Mouse (Mus musculus) heart, embryonic 13.5 days (tissue): ENCODE measurements around the gene Gm49353. TPM values are rescaled to one million over a fixed set of nuclear protein-coding genes. Genes with fewer than 3 reads are reported as not detected.

Experiments
- ATAC-seq: fragments of 200-750 bp; cut with Nextera tagmentation; 2 replicates; pipeline ENCODE4 v1.8.0; 2017; ENCODE audit warnings: moderate TSS enrichment; ENCODE audit not compliant: insufficient number of reproducible peaks, low FRiP score, low TSS enrichment; ENCODE audit errors: extremely low read depth
- H3K27ac ChIP-seq: fragments of 300-500 bp; sonication (generic); replicated peaks from 2 replicates; pipeline ENCODE4 v1.5.1; 2015; ENCODE audit warnings: moderate library complexity, mild to moderate bottlenecking, inconsistent platforms
- H3K27me3 ChIP-seq: fragments of 300-500 bp; sonication (generic); replicated peaks from 2 replicates; pipeline ENCODE4 v1.6.1; 2015; ENCODE audit warnings: mild to moderate bottlenecking, inconsistent platforms
- H3K36me3 ChIP-seq: fragments of 300-500 bp; sonication (generic); 2 replicates; pipeline ENCODE4 v1.6.1; 2015; ENCODE audit warnings: mild to moderate bottlenecking, inconsistent platforms
- H3K4me1 ChIP-seq: fragments of 300-500 bp; sonication (generic); 2 replicates; pipeline ENCODE4 v1.6.1; 2015; ENCODE audit warnings: inconsistent platforms
- H3K4me2 ChIP-seq: fragments of 300-500 bp; sonication (generic); 2 replicates; pipeline ENCODE4 v1.6.1; 2015; ENCODE audit warnings: inconsistent platforms, mild to moderate bottlenecking, moderate library complexity
- H3K4me3 ChIP-seq: fragments of 300-500 bp; sonication (generic); 2 replicates; pipeline ENCODE4 v1.5.1; 2015; ENCODE audit warnings: moderate library complexity, mild to moderate bottlenecking, inconsistent platforms
- H3K9ac ChIP-seq: fragments of 300-500 bp; sonication (generic); 2 replicates; pipeline ENCODE4 v1.6.1; 2015; ENCODE audit warnings: inconsistent platforms, mild to moderate bottlenecking, moderate library complexity
- H3K9me3 ChIP-seq: fragments of 300-500 bp; sonication (generic); 2 replicates; pipeline ENCODE4 v1.6.1; 2016; ENCODE audit warnings: inconsistent platforms
- WGBS: fragments of 180-500 bp; shearing (Covaris S2); methylation state at CpG from one replicate; pipeline ENCODE4 v1.1.7; 2015; ENCODE audit warnings: mixed read lengths; 5-methylcytosine and 5-hydroxymethylcytosine counted together
- polyA plus RNA-seq: library from polyadenylated mRNA; unstranded; fragments of >200 nt; fragmentation: Nextera tagmentation; extraction: Ambion mirVana; gene quantifications from 2 replicates; pipeline ENCODE4 v1.2.1, GENCODE M21; 2015

Gene Gm49353
- polyA plus RNA-seq, result not detected in 2 replicates

DNA sequence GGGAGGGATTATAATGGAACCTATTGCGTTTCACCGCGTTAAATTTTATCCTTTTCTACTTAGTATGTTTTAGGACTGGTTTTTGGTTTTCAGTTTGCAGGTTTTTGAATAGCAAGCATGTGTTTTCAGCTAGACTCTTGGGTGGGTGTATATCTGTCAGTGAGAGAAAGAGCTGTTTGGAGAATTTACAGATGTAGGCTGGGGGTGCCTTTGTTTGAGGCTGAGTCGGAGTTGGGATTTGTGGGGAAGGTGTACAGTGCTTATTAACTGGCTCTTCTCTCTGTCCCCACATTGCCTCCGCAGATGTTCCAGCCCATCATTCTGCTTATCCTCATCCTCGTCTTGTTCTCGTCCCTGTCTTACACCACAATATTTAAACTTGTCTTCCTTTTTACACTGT lies at the start of gene Gm49353:
TSS of gene Gm49353 (plus strand) at position 313 of the 400 bp plus-strand sequence.
- Histone ChIP-seq H3K36me3 (no peaks in the 10 kb centered on the region), H3K9ac (no peak within 1 kb of the TSS), H3K9me3 (no peaks in the 10 kb centered on the region), H3K27ac (no peak within 1 kb of the TSS), H3K4me3 (no peak within 1 kb of the TSS), H3K4me2 (no peak within 1 kb of the TSS), H3K27me3 (no peaks in the 10 kb centered on the region), H3K4me1 (no peaks in the 10 kb centered on the region)
- ATAC-seq, result no peak
- WGBS, result 73% methylated on average over 7 of the region's 7 CpGs

GRCm38 (mm10) chr10:29155304-29155703 lies 43.5 kb upstream of the Gm49353 start:
- Histone ChIP-seq H3K27ac (no peak overlapping the region), H3K27me3 (no peaks in the 10 kb centered on the region), H3K36me3 (no peaks in the 10 kb centered on the region), H3K4me2 (no peak overlapping the region), H3K9me3 (no peaks in the 10 kb centered on the region), H3K9ac (no peak overlapping the region), H3K4me3 (no peak overlapping the region), H3K4me1 (no peaks in the 10 kb centered on the region)
- no peak for ATAC-seq
- WGBS, result 82% methylated on average over 3 of the region's 3 CpGs

DNA sequence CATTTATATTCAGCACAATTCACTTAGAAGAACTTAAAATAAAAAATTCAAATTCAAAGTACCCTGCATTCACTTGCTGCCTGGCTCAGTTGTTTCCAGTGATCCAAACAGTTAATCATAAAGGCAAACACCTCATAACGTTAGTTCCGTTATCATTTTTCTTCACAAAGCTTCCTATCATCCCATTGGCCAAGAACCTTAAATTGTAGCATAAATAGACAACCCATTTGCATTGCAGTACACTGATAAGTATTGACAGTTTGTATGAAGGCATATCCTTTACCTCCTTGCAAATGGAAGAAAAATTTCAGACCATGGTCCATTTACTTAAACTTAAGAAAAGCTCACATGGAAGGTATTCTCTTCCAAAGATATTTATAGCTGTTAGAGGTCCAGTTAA lies 37.1 kb upstream of the Gm49353 start:
- no peak overlapping the region for H3K4me2 ChIP-seq
- ATAC-seq, result no peak
- H3K9ac ChIP-seq, result no peak overlapping the region
- no peak overlapping the region for H3K27ac ChIP-seq
- H3K36me3 ChIP-seq, result no peaks in the 10 kb centered on the region
- 72% methylated on average over 2 of the region's 2 CpGs for WGBS
- no peaks in the 10 kb centered on the region for H3K27me3 ChIP-seq
- no peaks in the 10 kb centered on the region for H3K4me1 ChIP-seq
- no peak overlapping the region for H3K4me3 ChIP-seq
- no peaks in the 10 kb centered on the region for H3K9me3 ChIP-seq

DNA sequence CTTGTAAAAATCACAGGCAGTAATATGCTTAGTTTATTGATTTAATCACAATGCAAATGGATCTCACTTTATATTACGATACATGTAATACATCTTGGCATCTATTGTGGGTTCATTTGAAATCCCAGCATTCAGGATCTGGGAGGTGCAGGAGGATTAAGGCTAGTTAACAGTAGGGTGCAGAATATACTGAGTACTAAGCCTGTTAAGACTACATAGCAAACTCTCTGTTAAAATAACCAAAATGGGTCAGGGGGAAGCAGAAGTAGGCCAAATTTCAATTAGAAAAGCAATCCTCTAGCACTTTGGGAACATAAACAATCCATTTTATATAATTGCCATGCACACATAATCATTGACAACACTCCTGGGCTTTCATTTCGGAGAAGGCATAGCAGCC lies 25.0 kb upstream of the Gm49353 start:
- Histone ChIP-seq H3K9me3 (no peaks in the 10 kb centered on the region), H3K27ac (no peak overlapping the region), H3K4me1 (no peaks in the 10 kb centered on the region), H3K4me3 (no peak overlapping the region), H3K27me3 (no peaks in the 10 kb centered on the region), H3K36me3 (no peaks in the 10 kb centered on the region), H3K4me2 (no peak overlapping the region), H3K9ac (no peak overlapping the region)
- no peak for ATAC-seq
- WGBS, result 73% methylated on average over 2 of the region's 2 CpGs

- no peak overlapping the region for H3K4me2 ChIP-seq
- 75% methylated on average over 3 of the region's 3 CpGs for WGBS
- H3K36me3 ChIP-seq, result no peaks in the 10 kb centered on the region
- H3K4me1 ChIP-seq, result no peaks in the 10 kb centered on the region
- no peak overlapping the region for H3K27ac ChIP-seq
- no peak for ATAC-seq
- H3K4me3 ChIP-seq, result no peak overlapping the region
- no peaks in the 10 kb centered on the region for H3K27me3 ChIP-seq
- no peaks in the 10 kb centered on the region for H3K9me3 ChIP-seq
- no peak overlapping the region for H3K9ac ChIP-seq
These were observed 23.1 kb upstream of the Gm49353 start for GRCm38 (mm10) chr10:29175656-29176055.

DNA sequence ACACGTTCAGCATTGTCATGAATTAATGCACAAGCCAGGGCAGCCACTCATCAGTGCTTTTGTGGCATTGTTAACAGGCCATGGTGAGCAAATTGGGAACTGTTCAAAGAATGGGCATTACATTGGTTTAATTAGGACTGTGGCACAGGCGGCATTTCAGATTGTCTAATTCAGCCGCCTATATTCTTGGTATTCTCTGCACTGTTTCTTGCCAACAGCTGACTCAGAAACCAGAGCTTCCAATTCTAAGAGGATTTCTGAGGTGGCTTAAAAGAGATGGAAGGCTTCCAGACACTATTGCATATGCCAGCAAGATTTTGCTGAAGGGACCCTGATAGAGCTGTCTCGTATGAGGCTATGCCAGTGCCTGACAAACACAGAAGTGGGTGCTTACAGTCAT lies 21.9 kb upstream of the Gm49353 start:
- Histone ChIP-seq H3K4me3 (no peak overlapping the region), H3K9ac (no peak overlapping the region), H3K36me3 (no peaks in the 10 kb centered on the region), H3K27me3 (no peaks in the 10 kb centered on the region), H3K4me1 (no peaks in the 10 kb centered on the region), H3K9me3 (no peaks in the 10 kb centered on the region), H3K4me2 (no peak overlapping the region), H3K27ac (no peak overlapping the region)
- WGBS, result 78% methylated on average over 4 of the region's 4 CpGs
- no peak for ATAC-seq

DNA sequence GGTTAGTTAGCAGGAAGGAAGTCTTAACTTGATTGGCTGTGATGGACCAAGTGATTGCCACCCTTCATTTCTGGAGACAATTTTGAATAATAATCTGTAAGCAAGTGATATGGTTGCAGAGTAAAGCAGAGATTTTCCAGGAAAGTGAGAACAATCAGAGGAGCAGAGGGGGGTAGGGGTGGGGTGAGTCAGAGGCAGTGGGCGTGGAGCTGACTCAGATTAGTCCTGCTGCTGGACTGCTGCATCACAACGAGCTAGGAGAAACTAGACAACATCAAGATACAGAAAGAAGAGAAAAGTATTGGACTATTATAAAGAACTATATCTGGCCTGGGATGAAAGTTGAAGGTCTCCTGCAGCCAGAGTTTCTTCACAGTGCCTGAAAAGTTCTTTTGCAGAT lies 20.8 kb upstream of the Gm49353 start:
- 31% methylated on average over 2 of the region's 2 CpGs for WGBS
- no peaks in the 10 kb centered on the region for H3K9me3 ChIP-seq
- H3K4me1 ChIP-seq, result no peaks in the 10 kb centered on the region
- no peak overlapping the region for H3K27ac ChIP-seq
- ATAC-seq, result no peak
- no peak overlapping the region for H3K4me3 ChIP-seq
- H3K9ac ChIP-seq, result no peak overlapping the region
- H3K27me3 ChIP-seq, result no peaks in the 10 kb centered on the region
- no peaks in the 10 kb centered on the region for H3K36me3 ChIP-seq
- no peak overlapping the region for H3K4me2 ChIP-seq

DNA sequence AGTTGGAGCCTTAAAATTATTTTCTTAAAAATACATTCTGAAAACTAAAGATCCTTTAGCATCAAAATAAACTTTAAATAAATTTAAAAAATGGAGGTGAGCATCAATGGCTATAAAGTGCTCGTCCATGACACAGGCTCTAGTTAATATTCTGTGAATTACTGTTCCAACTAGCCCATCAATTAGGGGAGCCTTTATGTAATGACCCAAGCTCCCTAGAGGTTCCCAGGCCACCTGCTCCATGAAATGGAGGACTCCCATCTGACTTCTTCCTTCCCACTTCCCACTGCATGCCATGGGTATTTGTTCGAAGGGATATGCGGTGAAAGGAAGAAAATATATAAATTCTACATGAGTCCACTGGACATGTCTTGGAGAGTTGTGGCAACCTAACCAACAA lies 18.5 kb upstream of the Gm49353 start:
- ATAC-seq, result no peak
- H3K4me1 ChIP-seq, result no peaks in the 10 kb centered on the region
- no peak overlapping the region for H3K4me2 ChIP-seq
- H3K4me3 ChIP-seq, result no peak overlapping the region
- no peak overlapping the region for H3K9ac ChIP-seq
- WGBS, result 88% methylated on average over 3 of the region's 3 CpGs
- no peaks in the 10 kb centered on the region for H3K27me3 ChIP-seq
- no peaks in the 10 kb centered on the region for H3K9me3 ChIP-seq
- H3K27ac ChIP-seq, result no peak overlapping the region
- no peaks in the 10 kb centered on the region for H3K36me3 ChIP-seq

DNA sequence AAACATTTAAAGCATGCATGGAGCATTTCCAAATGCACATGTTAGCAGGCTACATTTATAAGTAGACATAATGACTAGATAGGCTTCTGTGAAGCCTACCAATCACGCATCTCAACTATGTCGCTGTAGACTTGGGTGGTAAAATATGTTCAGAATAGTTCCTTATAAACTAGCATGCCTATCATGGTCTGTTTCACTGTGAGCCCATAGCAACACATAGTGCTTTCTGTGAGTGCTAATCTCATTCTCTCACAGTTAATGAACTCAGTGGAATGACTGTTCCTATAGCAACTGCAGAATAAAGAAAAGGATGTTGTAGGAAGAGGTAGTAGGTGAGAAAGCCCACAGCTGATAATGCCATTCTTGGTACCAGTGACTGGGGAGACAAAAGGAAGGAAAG lies 17.7 kb upstream of the Gm49353 start:
- Histone ChIP-seq H3K4me2 (no peak overlapping the region), H3K9ac (no peak overlapping the region), H3K4me1 (no peaks in the 10 kb centered on the region), H3K4me3 (no peak overlapping the region), H3K27ac (no peak overlapping the region), H3K36me3 (no peaks in the 10 kb centered on the region), H3K9me3 (no peaks in the 10 kb centered on the region), H3K27me3 (no peaks in the 10 kb centered on the region)
- 86% methylated on average over 2 of the region's 2 CpGs for WGBS
- no peak for ATAC-seq

DNA sequence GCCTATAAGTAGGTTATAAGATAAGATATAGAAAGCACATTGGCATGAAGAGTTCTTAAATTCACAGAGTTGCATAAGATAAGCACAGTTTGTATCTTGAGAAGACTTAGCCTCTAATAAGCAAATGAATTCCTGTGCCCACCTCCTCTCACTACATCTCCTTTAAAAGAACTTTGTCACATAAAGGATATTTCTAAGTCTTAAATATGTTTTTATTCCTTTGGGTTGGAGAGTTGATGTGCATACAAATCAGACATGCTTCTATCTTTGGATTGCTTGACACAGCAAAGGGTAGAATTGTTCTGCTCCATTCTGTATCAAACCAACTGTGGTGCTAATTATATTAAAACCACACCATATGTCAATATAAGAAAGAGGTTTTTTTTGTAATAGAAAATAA lies 5.0 kb upstream of the Gm49353 start:
- H3K4me3 ChIP-seq, result no peak overlapping the region
- no peak for ATAC-seq
- no peaks in the 10 kb centered on the region for H3K9me3 ChIP-seq
- no peak overlapping the region for H3K27ac ChIP-seq
- H3K27me3 ChIP-seq, result no peaks in the 10 kb centered on the region
- no peak overlapping the region for H3K9ac ChIP-seq
- H3K4me1 ChIP-seq, result no peaks in the 10 kb centered on the region
- H3K36me3 ChIP-seq, result no peaks in the 10 kb centered on the region
- H3K4me2 ChIP-seq, result no peak overlapping the region

DNA sequence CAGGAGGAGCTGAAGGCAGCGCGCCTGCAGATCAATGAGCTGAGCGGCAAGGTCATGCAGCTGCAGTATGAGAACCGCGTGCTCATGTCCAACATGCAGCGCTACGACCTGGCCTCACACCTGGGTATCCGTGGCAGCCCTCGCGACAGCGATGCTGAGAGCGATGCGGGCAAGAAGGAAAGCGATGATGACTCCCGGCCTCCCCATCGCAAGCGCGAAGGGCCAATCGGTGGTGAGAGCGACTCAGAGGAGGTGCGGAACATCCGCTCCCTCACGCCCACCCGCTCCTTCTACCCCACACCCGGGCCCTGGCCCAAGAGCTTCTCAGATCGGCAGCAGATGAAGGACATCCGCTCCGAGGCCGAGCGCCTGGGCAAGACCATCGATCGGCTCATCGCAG lies 1.9 kb upstream of the Gm49353 start:
- no peak overlapping the region for H3K4me3 ChIP-seq
- no peak overlapping the region for H3K9ac ChIP-seq
- H3K4me1 ChIP-seq, result no peaks in the 10 kb centered on the region
- ATAC-seq, result no peak
- H3K4me2 ChIP-seq, result no peak overlapping the region
- no peaks in the 10 kb centered on the region for H3K27me3 ChIP-seq
- no peaks in the 10 kb centered on the region for H3K36me3 ChIP-seq
- H3K27ac ChIP-seq, result no peak overlapping the region
- WGBS, result 88% methylated on average over 33 of the region's 33 CpGs
- no peaks in the 10 kb centered on the region for H3K9me3 ChIP-seq

GRCm38 (mm10) chr10:29199835-29200234 lies 1.1 kb downstream of the Gm49353 start:
- Histone ChIP-seq H3K9ac (no peak overlapping the region), H3K4me3 (no peak overlapping the region), H3K4me1 (no peaks in the 10 kb centered on the region), H3K36me3 (no peaks in the 10 kb centered on the region), H3K9me3 (no peaks in the 10 kb centered on the region), H3K27ac (no peak overlapping the region), H3K27me3 (no peaks in the 10 kb centered on the region), H3K4me2 (no peak overlapping the region)
- WGBS, result 61% methylated on average over 3 of the region's 3 CpGs
- ATAC-seq, result no peak

DNA sequence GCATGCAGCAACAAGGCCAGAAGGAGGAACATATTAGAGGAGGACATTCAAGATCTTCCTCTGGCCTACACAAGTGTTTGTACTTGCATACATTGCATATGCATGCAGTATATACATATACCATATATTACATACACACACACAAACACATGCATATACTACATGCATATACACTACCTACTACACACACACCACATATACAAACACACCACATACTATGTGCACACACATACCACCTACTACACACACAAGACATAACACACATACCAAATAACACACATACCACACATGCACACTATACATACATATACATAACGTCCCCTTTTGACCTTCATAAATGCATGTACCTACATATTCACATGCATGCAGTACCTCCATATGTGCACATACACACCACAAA lies 1.9 kb downstream of the Gm49353 start:
- H3K27ac ChIP-seq, result no peak overlapping the region
- no peaks in the 10 kb centered on the region for H3K36me3 ChIP-seq
- ATAC-seq, result no peak
- no peaks in the 10 kb centered on the region for H3K4me1 ChIP-seq
- no peak overlapping the region for H3K4me3 ChIP-seq
- H3K9ac ChIP-seq, result no peak overlapping the region
- no peak overlapping the region for H3K4me2 ChIP-seq
- 65% methylated on average over 1 of the region's 1 CpGs for WGBS
- no peaks in the 10 kb centered on the region for H3K9me3 ChIP-seq
- no peaks in the 10 kb centered on the region for H3K27me3 ChIP-seq
